Mouse (Mus musculus): ENCODE measurements around the gene Nckap5.

Gene Nckap5

GRCm38 (mm10) chr1:126560931-126561330 is 269.7 kb downstream of the Nckap5 start:
- no peak for DNase-seq (ENCODE audit: low read depth, low spot score)

GRCm38 (mm10) chr1:126557791-126558294 is 272.8 kb downstream of the Nckap5 start:
- DNase-seq (ENCODE audit: low read depth, low spot score) = no peak

GRCm38 (mm10) chr1:126547979-126548378 is 282.6 kb downstream of the Nckap5 start:
- no peak for DNase-seq (ENCODE audit: low read depth, low spot score)

GRCm38 (mm10) chr1:126544471-126544870 is 286.1 kb downstream of the Nckap5 start:
- DNase-seq (ENCODE audit: low read depth, low spot score) = no peak

- DNase-seq (ENCODE audit: low read depth, low spot score) = no peak
Observed at GRCm38 (mm10) chr1:126537223-126537757, 293.3 kb downstream of the Nckap5 start.

GRCm38 (mm10) chr1:126535527-126535926 is 295.1 kb downstream of the Nckap5 start:
- DNase-seq (ENCODE audit: low read depth, low spot score) = no peak

- no peak for DNase-seq (ENCODE audit: low read depth, low spot score)
Observed at GRCm38 (mm10) chr1:126534046-126534445, 296.6 kb downstream of the Nckap5 start.

GRCm38 (mm10) chr1:126528043-126528598 is 302.5 kb downstream of the Nckap5 start:
- peak; percentile 21 for DNase-seq (ENCODE audit: low read depth, low spot score)

- DNase-seq (ENCODE audit: low read depth, low spot score) = no peak
Observed at GRCm38 (mm10) chr1:126518067-126518466, 312.5 kb downstream of the Nckap5 start.

- DNase-seq (ENCODE audit: low read depth, low spot score) = no peak
Observed at GRCm38 (mm10) chr1:126517427-126517826, 313.2 kb downstream of the Nckap5 start.

GRCm38 (mm10) chr1:126515054-126515756 is 315.4 kb downstream of the Nckap5 start:
- DNase-seq (ENCODE audit: low read depth, low spot score) = no peak

GRCm38 (mm10) chr1:126511835-126512445 is 318.7 kb downstream of the Nckap5 start:
- no peak for DNase-seq (ENCODE audit: low read depth, low spot score)

- DNase-seq (ENCODE audit: low read depth, low spot score) = no peak
Observed at GRCm38 (mm10) chr1:126504717-126505116, 325.9 kb downstream of the Nckap5 start.

- DNase-seq (ENCODE audit: low read depth, low spot score) = no peak
Observed at GRCm38 (mm10) chr1:126502741-126503140, 327.9 kb downstream of the Nckap5 start.

- peak; percentile 57 for DNase-seq (ENCODE audit: low read depth, low spot score)
Observed at GRCm38 (mm10) chr1:126496722-126497121, 333.9 kb downstream of the Nckap5 start.

- DNase-seq (ENCODE audit: low read depth, low spot score) = peak; percentile 52
Observed at GRCm38 (mm10) chr1:126492206-126493071, 338.2 kb downstream of the Nckap5 start.

- DNase-seq (ENCODE audit: low read depth, low spot score) = no peak
Observed at GRCm38 (mm10) chr1:126491412-126491811, 339.2 kb downstream of the Nckap5 start.

GRCm38 (mm10) chr1:126490256-126490655 is 340.3 kb downstream of the Nckap5 start:
- DNase-seq (ENCODE audit: low read depth, low spot score) = no peak

- DNase-seq (ENCODE audit: low read depth, low spot score) = no peak
Observed at GRCm38 (mm10) chr1:126484664-126485087, 345.9 kb downstream of the Nckap5 start.

GRCm38 (mm10) chr1:126483665-126484064 is 346.9 kb downstream of the Nckap5 start:
- no peak for DNase-seq (ENCODE audit: low read depth, low spot score)

- no peak for DNase-seq (ENCODE audit: low read depth, low spot score)
Observed at GRCm38 (mm10) chr1:126481459-126482228, 349.0 kb downstream of the Nckap5 start.

All from ZHBTc4 (cell line).